Mouse (Mus musculus) limb, embryonic 11.5 days (tissue): ENCODE results near the gene Hist1h3b. TPM values are rescaled to one million over a fixed set of nuclear protein-coding genes. Genes with fewer than 3 reads are reported as not detected.
"Not testable (repeated sequence)": the region's sequence is repeated elsewhere in the genome, so short reads cannot be mapped to it uniquely, and the experiment has no call there.

Experiments used
- ATAC-seq: fragments of 200-750 bp; cut with Nextera tagmentation; 2 replicates; pipeline ENCODE4 v1.8.0; 2017; ENCODE audit warnings: low read depth; ENCODE audit not compliant: insufficient number of reproducible peaks, low FRiP score, low TSS enrichment
- DNase-seq: peaks from one replicate; pipeline ENCODE4 v3.0.0-alpha.2; 2015; ENCODE audit warnings: low spot score
- H3K27ac ChIP-seq: fragments of 300-500 bp; sonication (generic); replicated peaks from 2 replicates; pipeline ENCODE4 v1.5.1; 2014; ENCODE audit warnings: low read depth, mild to moderate bottlenecking, low read length
- H3K27me3 ChIP-seq: fragments of 300-500 bp; sonication (generic); 2 replicates; pipeline ENCODE4 v1.6.1; 2014; ENCODE audit warnings: mild to moderate bottlenecking, low read length, mixed read lengths; ENCODE audit not compliant: control insufficient read depth, insufficient read depth
- H3K36me3 ChIP-seq: fragments of 300-500 bp; sonication (generic); 2 replicates; pipeline ENCODE4 v1.6.1; 2014; ENCODE audit warnings: mild to moderate bottlenecking, low read length, moderate library complexity, mixed read lengths; ENCODE audit not compliant: control insufficient read depth, insufficient read depth
- H3K4me1 ChIP-seq: fragments of 300-500 bp; sonication (generic); 2 replicates; pipeline ENCODE4 v1.6.1; 2014; ENCODE audit warnings: low read length, mixed read lengths; ENCODE audit not compliant: control insufficient read depth, insufficient read depth
- H3K4me2 ChIP-seq: fragments of 300-500 bp; sonication (generic); 2 replicates; pipeline ENCODE4 v1.6.1; 2014; ENCODE audit warnings: low read depth, mild to moderate bottlenecking, moderate library complexity; ENCODE audit not compliant: severe bottlenecking
- H3K4me3 ChIP-seq: fragments of 300-500 bp; sonication (generic); 2 replicates; pipeline ENCODE4 v1.5.1; 2014; ENCODE audit warnings: low read depth, low read length
- H3K9ac ChIP-seq: fragments of 300-500 bp; sonication (generic); 2 replicates; pipeline ENCODE4 v1.6.1; 2014; ENCODE audit warnings: mild to moderate bottlenecking, low read length
- H3K9me3 ChIP-seq: fragments of 300-500 bp; sonication (generic); 2 replicates; pipeline ENCODE4 v1.6.1; 2016; ENCODE audit warnings: low read length; ENCODE audit not compliant: control insufficient read depth
- WGBS: fragments of 180-500 bp; shearing (Covaris S2); extraction: QIAGEN DNeasy Blood & Tissue Kit; methylation state at CpG from one replicate; pipeline ENCODE4 v1.1.7; 2014; 5-methylcytosine and 5-hydroxymethylcytosine counted together
- polyA plus RNA-seq: library from polyadenylated mRNA; unstranded; fragments of >200 nt; fragmentation: Nextera tagmentation; extraction: Ambion mirVana; gene quantifications from 2 replicates; pipeline ENCODE4 v1.2.1, GENCODE M21; 2014

Hist1h3b gene
- polyA plus RNA-seq, 1 experiment from 2014 or later, result 12.0 TPM

GRCm38 (mm10) chr13:23761871-23762821 is 10.1 kb downstream of the Hist1h3b start, which contains the start of gene Hist1h3a:
Gene Hist1h3a, minus strand, starts transcription at chr13:23762386.
- H3K27me3 ChIP-seq, H3K4me1 ChIP-seq, H3K9me3 ChIP-seq, H3K36me3 ChIP-seq: not testable (repeated sequence)
- Histone ChIP-seq H3K27ac (peak within 1 kb of the TSS; percentile 75), H3K9ac (peak within 1 kb of the TSS; percentile 70), H3K4me2 (peak within 1 kb of the TSS; percentile 65), H3K4me3 (peak within 1 kb of the TSS; percentile 42)
- under 1% methylated on average over 26 of the region's 52 CpGs for WGBS
- ATAC-seq, result peak; percentile 68
- DNase-seq, result peak; percentile 76

- DNase-seq (peak; percentile 47), ATAC-seq (no peak)
- H3K4me2 ChIP-seq, result peak overlapping the region; percentile 65
- H3K4me3 ChIP-seq, result peak overlapping the region; percentile 42
- WGBS, result under 1% methylated on average over 10 of the region's 10 CpGs
- no peaks in the 10 kb centered on the region for H3K27me3 ChIP-seq
- H3K36me3 ChIP-seq, result no peaks in the 10 kb centered on the region
- H3K4me1 ChIP-seq, result peaks cover 6% of the 10 kb centered on the region
- H3K9ac ChIP-seq, result peak overlapping the region; percentile 44; the same call in 1 of the 2 replicates
- H3K9me3 ChIP-seq, result no peaks in the 10 kb centered on the region
- peak overlapping the region; percentile 75 for H3K27ac ChIP-seq
Measured at GRCm38 (mm10) chr13:23763242-23763585, 11.1 kb downstream of the Hist1h3b start.

GRCm38 (mm10) chr13:23763586-23764323 is 11.7 kb downstream of the Hist1h3b start, which contains the start of gene Hist1h1a:
Gene Hist1h1a, plus strand, starts transcription at chr13:23763666.
- peak; percentile 94 for DNase-seq
- 4% methylated on average over 34 of the region's 34 CpGs for WGBS
- Histone ChIP-seq H3K9ac (peak within 1 kb of the TSS; percentile 69), H3K27ac (peak within 1 kb of the TSS; percentile 75), H3K9me3 (no peaks in the 10 kb centered on the region), H3K4me2 (peak within 1 kb of the TSS; percentile 65), H3K4me3 (peak within 1 kb of the TSS; percentile 42), H3K36me3 (no peaks in the 10 kb centered on the region), H3K27me3 (no peaks in the 10 kb centered on the region), H3K4me1 (peaks cover 6% of the 10 kb centered on the region)
- peak; percentile 75 for ATAC-seq

- H3K4me2 ChIP-seq, result peak overlapping the region; percentile 65
- ATAC-seq (no peak), DNase-seq (peak; percentile 64)
- H3K4me1 ChIP-seq, result peaks cover 6% of the 10 kb centered on the region
- peak overlapping the region; percentile 75 for H3K27ac ChIP-seq
- peak overlapping the region; percentile 69 for H3K9ac ChIP-seq
- H3K36me3 ChIP-seq, result no peaks in the 10 kb centered on the region
- H3K27me3 ChIP-seq, result no peaks in the 10 kb centered on the region
- no peaks in the 10 kb centered on the region for H3K9me3 ChIP-seq
- peak overlapping the region; percentile 42 for H3K4me3 ChIP-seq
- 36% methylated on average over 12 of the region's 12 CpGs for WGBS
Measured at GRCm38 (mm10) chr13:23764324-23765171, 12.5 kb downstream of the Hist1h3b start.

- no peak for DNase-seq
- Histone ChIP-seq H3K27ac (no peak overlapping the region), H3K4me3 (no peak overlapping the region), H3K9ac (no peak overlapping the region), H3K9me3 (no peaks in the 10 kb centered on the region), H3K4me2 (no peak overlapping the region), H3K4me1 (peaks cover 6% of the 10 kb centered on the region), H3K36me3 (no peaks in the 10 kb centered on the region), H3K27me3 (no peaks in the 10 kb centered on the region)
- WGBS, result 80% methylated on average over 1 of the region's 1 CpGs
- ATAC-seq, result no peak
Measured at GRCm38 (mm10) chr13:23765172-23765513, 13.1 kb downstream of the Hist1h3b start.

- H3K4me3 ChIP-seq, result no peak overlapping the region
- H3K27me3 ChIP-seq, result no peaks in the 10 kb centered on the region
- H3K27ac ChIP-seq, result no peak overlapping the region
- peaks cover 6% of the 10 kb centered on the region for H3K4me1 ChIP-seq
- no peak overlapping the region for H3K4me2 ChIP-seq
- H3K36me3 ChIP-seq, result no peaks in the 10 kb centered on the region
- ATAC-seq (no peak), DNase-seq (no peak)
- no peaks in the 10 kb centered on the region for H3K9me3 ChIP-seq
- no peak overlapping the region for H3K9ac ChIP-seq
Measured at GRCm38 (mm10) chr13:23766772-23767171, 14.7 kb downstream of the Hist1h3b start.

GRCm38 (mm10) chr13:23768834-23769397 is 16.8 kb downstream of the Hist1h3b start:
- ATAC-seq, result no peak
- H3K4me1 ChIP-seq, result peaks cover 6% of the 10 kb centered on the region

More at GRCm38 (mm10) chr13:23768834-23769397, 16.8 kb downstream of the Hist1h3b start:
- Histone ChIP-seq H3K36me3 (no peaks in the 10 kb centered on the region), H3K9ac (no peak overlapping the region), H3K27me3 (no peaks in the 10 kb centered on the region), H3K4me3 (no peak overlapping the region), H3K27ac (no peak overlapping the region), H3K4me2 (no peak overlapping the region), H3K9me3 (no peaks in the 10 kb centered on the region)
- DNase-seq, result no peak
- WGBS, result 62% methylated on average over 5 of the region's 5 CpGs
